Mouse (Mus musculus): ENCODE data around the gene Gm20388. TPM values are rescaled to one million over a fixed set of nuclear protein-coding genes. Genes with fewer than 3 reads are reported as not detected.
A peak's percentile ranks its signal among the peaks of the same experiment; 100 is the strongest.

Gm20388 gene
- total RNA-seq, 4 experiments from 2014 or later: 0.17 to 15.1 (median 6.6) TPM

- DNase-seq (ENCODE audit: low spot score in 2 of 2): no peak
Measured at GRCm38 (mm10) chr8:121559801-121560200, 1649.2 kb downstream of the Gm20388 start.

- DNase-seq (ENCODE audit: low spot score in 2 of 2): no peak
Measured at GRCm38 (mm10) chr8:121560432-121561100, 1649.9 kb downstream of the Gm20388 start.

DNA sequence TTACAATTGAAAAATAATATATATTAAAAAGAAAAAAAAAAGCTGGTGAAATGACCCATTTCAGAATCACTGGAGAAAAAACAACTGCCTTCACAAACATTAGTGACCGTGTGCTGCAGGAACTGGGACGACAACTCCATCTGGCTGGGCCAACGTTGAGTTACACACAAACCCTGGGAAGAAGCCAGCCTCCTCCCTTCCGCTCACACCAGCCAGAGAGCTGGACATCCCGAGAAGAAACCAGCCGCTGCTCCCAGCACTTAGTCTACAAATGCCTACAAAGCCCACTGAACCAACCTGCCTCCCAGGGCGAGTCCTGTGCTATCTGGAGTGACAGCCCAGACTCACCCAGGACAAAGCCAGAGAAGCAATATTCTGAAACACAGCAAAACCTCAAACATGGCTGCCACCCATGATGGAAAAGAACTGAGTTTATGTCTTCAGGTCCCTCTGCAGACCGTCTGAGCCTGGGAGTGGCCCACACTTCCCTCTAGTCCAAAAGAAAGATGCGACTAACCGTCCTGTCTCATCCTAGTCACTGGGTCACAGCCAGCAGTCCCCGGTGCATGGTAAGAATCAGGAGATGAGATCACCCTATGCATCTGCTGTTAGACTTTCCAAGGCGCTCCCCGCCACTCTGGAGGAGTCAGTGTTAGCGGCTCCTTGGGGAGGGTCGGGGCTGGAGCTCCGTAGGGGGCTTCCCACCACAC is 1651.2 kb downstream of the Gm20388 start:
- DNase-seq (ENCODE audit: low spot score in 2 of 2): no peak

- DNase-seq (ENCODE audit: low spot score in 2 of 2): no peak
Measured at GRCm38 (mm10) chr8:121562941-121563351, 1652.3 kb downstream of the Gm20388 start.

DNA sequence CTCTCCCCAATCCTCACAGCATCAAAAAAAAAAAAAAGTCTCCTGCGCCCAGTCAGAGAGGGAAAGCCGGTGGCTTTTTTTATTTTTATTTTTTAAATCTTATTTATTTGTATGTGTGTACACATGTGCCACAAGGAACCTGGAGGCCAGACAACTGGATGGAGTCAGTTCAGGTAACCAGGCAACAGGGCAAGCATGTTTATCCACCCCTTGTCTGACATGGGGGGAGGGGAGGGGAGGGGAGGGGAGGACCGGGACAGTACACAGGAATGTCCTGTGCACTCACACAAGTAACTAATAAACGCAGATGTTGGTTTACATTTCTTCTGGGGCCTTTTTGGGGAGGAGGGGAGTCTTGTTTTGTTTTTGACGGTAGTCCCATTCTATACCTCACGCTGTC is 1653.1 kb downstream of the Gm20388 start:
- DNase-seq (ENCODE audit: low spot score in 2 of 2): no peak

GRCm38 (mm10) chr8:121568321-121568720 is 1657.7 kb downstream of the Gm20388 start:
- no peak for DNase-seq (ENCODE audit: low spot score in 2 of 2)

- no peak for DNase-seq (ENCODE audit: low spot score in 2 of 2)
Measured at GRCm38 (mm10) chr8:121570335-121570734, 1659.7 kb downstream of the Gm20388 start.

- DNase-seq (ENCODE audit: low spot score in 2 of 2): no peak
Measured at GRCm38 (mm10) chr8:121570801-121571200, 1660.2 kb downstream of the Gm20388 start.

GRCm38 (mm10) chr8:121572121-121572520 is 1661.5 kb downstream of the Gm20388 start:
- DNase-seq (ENCODE audit: low spot score in 2 of 2): no peak

- DNase-seq (ENCODE audit: low spot score in 2 of 2): no peak
Measured at GRCm38 (mm10) chr8:121573275-121573674, 1662.6 kb downstream of the Gm20388 start.

DNA sequence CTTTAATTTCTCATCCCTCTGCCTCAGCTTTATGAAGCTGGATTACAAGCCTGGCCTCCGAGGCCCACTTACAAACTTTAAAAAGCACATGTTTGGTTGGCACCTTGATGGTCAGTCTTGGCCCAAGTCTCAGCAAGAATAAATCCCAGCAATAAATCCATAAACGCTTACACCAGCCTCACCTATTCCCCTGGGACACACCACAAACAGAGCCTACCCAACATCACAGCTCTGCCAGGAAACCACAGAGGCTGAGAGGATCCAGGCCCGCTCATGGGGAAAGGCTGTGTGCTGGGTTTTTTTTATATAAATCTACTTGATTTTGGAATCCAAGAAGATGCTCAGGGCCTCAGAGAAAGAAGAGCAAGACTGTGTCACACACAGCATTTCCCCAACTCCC is 1665.0 kb downstream of the Gm20388 start:
- DNase-seq (ENCODE audit: low spot score in 2 of 2): no peak

DNA sequence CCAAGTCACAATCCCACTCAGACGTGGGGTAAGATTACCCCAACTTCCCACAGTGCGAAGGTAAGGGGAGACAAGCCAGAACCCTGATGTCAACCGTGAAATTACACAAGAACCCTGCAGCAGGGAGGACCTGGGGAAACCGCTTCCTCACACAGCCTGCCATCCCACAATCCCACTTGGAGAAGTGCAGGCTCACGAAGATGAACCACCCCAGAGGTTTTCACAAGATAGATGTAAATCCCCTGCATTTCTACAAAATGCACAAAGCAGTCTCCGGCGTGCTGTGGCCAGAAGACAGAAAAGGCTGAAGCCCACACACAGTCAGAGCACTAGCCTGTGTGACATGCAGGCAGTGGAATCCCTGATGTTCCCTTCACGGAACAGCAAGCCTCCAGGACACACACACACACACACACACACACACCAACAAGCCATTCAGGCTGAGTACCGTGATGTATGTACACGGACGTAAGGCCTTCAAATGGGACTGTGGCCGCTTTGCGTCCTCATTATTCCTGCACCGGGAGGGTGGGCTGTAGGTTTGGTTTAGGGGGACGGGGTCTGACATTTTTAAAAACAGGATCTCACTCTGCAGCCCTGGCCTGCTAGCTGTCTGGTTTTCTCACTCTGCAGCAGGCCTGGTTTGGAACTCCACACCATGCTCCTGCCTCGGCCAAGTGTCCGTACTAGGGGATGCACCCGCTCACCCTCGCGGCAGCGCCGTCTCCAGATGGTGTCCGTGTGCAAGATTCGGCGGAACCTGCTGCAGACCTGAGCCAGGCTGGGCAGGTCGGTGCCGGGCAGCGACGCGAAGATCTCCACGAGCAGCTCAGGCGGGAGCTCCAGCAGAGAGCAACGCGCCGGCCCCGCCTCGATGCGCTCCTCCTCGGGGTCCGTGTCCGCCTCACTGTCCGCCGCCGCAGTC is 1667.4 kb downstream of the Gm20388 start:
- DNase-seq (ENCODE audit: low spot score in 2 of 2): no peak

DNA sequence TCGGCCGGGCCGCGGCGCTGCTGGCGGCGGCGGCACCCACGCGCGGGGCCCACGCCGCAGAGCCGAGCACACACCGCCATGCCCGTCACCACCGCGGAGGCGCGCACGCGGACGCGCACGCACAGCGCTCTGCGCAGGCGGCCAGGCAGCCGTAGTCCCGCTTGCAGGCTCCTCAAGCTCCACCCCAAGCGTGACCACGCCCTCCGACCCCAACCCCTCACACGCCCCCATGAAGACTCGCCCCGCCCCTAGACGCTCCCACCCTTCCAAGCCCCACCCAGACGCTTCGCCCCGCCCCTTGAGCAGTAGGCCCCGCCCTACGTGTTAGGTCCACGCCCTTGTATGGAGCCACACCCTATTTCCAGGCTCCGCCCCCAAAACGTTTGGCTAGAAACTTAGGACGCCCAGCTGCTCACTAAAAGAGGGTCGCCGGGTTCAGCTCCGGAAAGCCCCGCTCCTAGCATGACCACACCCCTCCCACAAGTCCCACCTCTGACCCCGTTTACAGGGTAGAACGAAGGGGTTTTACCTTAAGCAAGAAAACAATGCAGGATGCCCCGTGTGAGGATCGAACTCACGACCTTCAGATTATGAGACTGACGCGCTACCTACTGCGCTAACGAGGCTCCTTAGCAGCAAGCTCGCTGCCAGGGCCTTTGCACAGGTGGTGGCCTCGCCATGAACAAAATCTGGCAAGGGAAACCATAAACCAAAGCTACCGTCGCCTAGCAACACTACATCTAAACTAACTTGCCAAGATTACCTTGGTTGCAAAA is 1668.2 kb downstream of the Gm20388 start, which contains the start of gene Fbxo31:
Gene Fbxo31 (minus strand): TSS at position 131 of the 776 bp plus-strand sequence.
- DNase-seq (ENCODE audit: low spot score in 2 of 2): peak; percentile 94 to 96

- DNase-seq (ENCODE audit: low spot score in 2 of 2): no peak
Measured at GRCm38 (mm10) chr8:121580465-121580864, 1669.8 kb downstream of the Gm20388 start.

GRCm38 (mm10) chr8:121583653-121584052 is 1673.0 kb downstream of the Gm20388 start:
- no peak for DNase-seq (ENCODE audit: low spot score in 2 of 2)

- DNase-seq (ENCODE audit: low spot score in 2 of 2): no peak
Measured at GRCm38 (mm10) chr8:121584730-121585129, 1674.1 kb downstream of the Gm20388 start.

- DNase-seq (ENCODE audit: low spot score in 2 of 2): peak; percentile 99 to 100
Measured at GRCm38 (mm10) chr8:121585159-121585825, 1674.7 kb downstream of the Gm20388 start.

- DNase-seq (ENCODE audit: low spot score in 2 of 2): no peak
Measured at GRCm38 (mm10) chr8:121588750-121589149, 1678.1 kb downstream of the Gm20388 start.

- DNase-seq (ENCODE audit: low spot score in 2 of 2): no peak
Measured at GRCm38 (mm10) chr8:121589205-121589726, 1678.6 kb downstream of the Gm20388 start.
